Mouse (Mus musculus) CH12.LX (cell line): ENCODE data around the gene Apon. TPM values are rescaled to one million over a fixed set of nuclear protein-coding genes. Genes with fewer than 3 reads are reported as not detected.

Experiments
- DNase-seq: peaks from one replicate; pipeline ENCODE4 v3.0.0-alpha.2; 2013; ENCODE audit errors: extremely low read depth
- H3K27ac ChIP-seq: 2 replicates; pipeline ENCODE4 v1.5.1; 2012; ENCODE audit warnings: low read depth, mild to moderate bottlenecking, control low read depth, moderate library complexity; ENCODE audit not compliant: insufficient read depth
- H3K27me3 ChIP-seq: replicated peaks from 2 replicates; pipeline ENCODE3; 2012; ENCODE audit warnings: inconsistent platforms
- H3K36me3 ChIP-seq, 2 experiments: replicated peaks in 1 of 2; 2 replicates each; pipeline versions ENCODE3 to v1.6.1; 2012; ENCODE audit warnings: inconsistent platforms in 1 of 2, low read length in 1 of 2, mild to moderate bottlenecking in 1 of 2, mixed read lengths in 1 of 2, moderate library complexity in 1 of 2; ENCODE audit not compliant: control insufficient read depth in 1 of 2, insufficient read depth in 1 of 2
- H3K4me1 ChIP-seq, 2 experiments: 2 replicates each; pipeline ENCODE4 v1.6.1; 2012; ENCODE audit warnings: inconsistent platforms in 1 of 2, moderate library complexity in 1 of 2; ENCODE audit not compliant: insufficient read depth in 2 of 2, control insufficient read depth in 1 of 2
- H3K4me2 ChIP-seq: 2 replicates; pipeline ENCODE4 v1.6.1; 2012; ENCODE audit warnings: low read depth, mild to moderate bottlenecking, control low read depth; ENCODE audit not compliant: poor library complexity, insufficient read depth, severe bottlenecking
- H3K4me3 ChIP-seq, 3 experiments: fragments of 150-350 bp in 1 of 3; sonication (generic) in 1 of 3; replicated peaks in 1 of 3; 2 replicates each; pipeline versions ENCODE3 to v1.5.1; 2011 to 2012; ENCODE audit warnings: low read depth in 2 of 3, low read length in 2 of 3, mild to moderate bottlenecking in 2 of 3, moderate library complexity in 2 of 3, control low read depth in 1 of 3, improper control_type of control experiment in 1 of 3, inconsistent platforms in 1 of 3, mixed read lengths in 1 of 3; ENCODE audit not compliant: poor library complexity in 1 of 3
- H3K79me2 ChIP-seq: replicated peaks from 2 replicates; pipeline ENCODE4 v1.6.1; 2012; ENCODE audit warnings: mild to moderate bottlenecking, moderate library complexity; ENCODE audit not compliant: control insufficient read depth, poor library complexity, insufficient read depth, severe bottlenecking; ENCODE audit errors: extremely low read depth
- H3K9ac ChIP-seq: 2 replicates; pipeline ENCODE4 v1.6.1; 2012; ENCODE audit warnings: low read depth, mild to moderate bottlenecking, control low read depth, moderate library complexity; ENCODE audit not compliant: insufficient read depth
- H3K9me3 ChIP-seq: replicated peaks from 2 replicates; pipeline ENCODE3; 2012; ENCODE audit warnings: low read length, inconsistent platforms, mixed read lengths
- CHD1 ChIP-seq: IDR thresholded peaks from 2 replicates; pipeline ENCODE4 v1.6.1; 2012; ENCODE audit warnings: low read depth, low read length, improper control_type of control experiment, inconsistent platforms
- CTCF ChIP-seq, 2 experiments: IDR thresholded peaks in 1 of 2; conservative IDR thresholded peaks in 1 of 2; 2 replicates each; pipeline ENCODE4 v1.5.1; 2011 to 2012; ENCODE audit warnings: low read depth in 2 of 2, low read length in 2 of 2, improper control_type of control experiment in 1 of 2, inconsistent platforms in 1 of 2, mild to moderate bottlenecking in 1 of 2, moderate library complexity in 1 of 2
- HCFC1 ChIP-seq: IDR thresholded peaks from 2 replicates; pipeline ENCODE4 v1.6.1; 2012; ENCODE audit warnings: low read depth, mild to moderate bottlenecking, inconsistent platforms, low read length, improper control_type of control experiment
- MAFK ChIP-seq: IDR thresholded peaks from 2 replicates; pipeline ENCODE4 v1.6.1; 2011; ENCODE audit warnings: low read length, improper control_type of control experiment; ENCODE audit not compliant: insufficient replicate concordance
- MAZ ChIP-seq: IDR thresholded peaks from 2 replicates; pipeline ENCODE4 v1.6.1; 2012; ENCODE audit warnings: low read depth, mild to moderate bottlenecking, inconsistent platforms, low read length, improper control_type of control experiment, moderate library complexity
- POLR2AphosphoS2 ChIP-seq: IDR thresholded peaks from 2 replicates; pipeline ENCODE4 v1.6.1; 2011; ENCODE audit warnings: low read depth, low read length, improper control_type of control experiment
- RAD21 ChIP-seq: IDR thresholded peaks from 2 replicates; pipeline ENCODE4 v1.6.1; 2011; ENCODE audit warnings: low read depth, mild to moderate bottlenecking, low read length, improper control_type of control experiment, moderate library complexity
- RCOR1 ChIP-seq: conservative IDR thresholded peaks from 2 replicates; pipeline ENCODE4 v1.6.1; 2012; ENCODE audit warnings: low read depth, mild to moderate bottlenecking, inconsistent platforms, low read length, improper control_type of control experiment
- SIN3A ChIP-seq: IDR thresholded peaks from 2 replicates; pipeline ENCODE4 v1.6.1; 2012; ENCODE audit warnings: low read length, improper control_type of control experiment, inconsistent platforms
- USF1 ChIP-seq: IDR thresholded peaks from 2 replicates; pipeline ENCODE4 v1.6.1; 2014; ENCODE audit warnings: low read depth, mild to moderate bottlenecking, inconsistent platforms, low read length, improper control_type of control experiment
- USF2 ChIP-seq: conservative IDR thresholded peaks from 2 replicates; pipeline ENCODE4 v1.6.1; 2011; ENCODE audit warnings: low read depth, low read length, improper control_type of control experiment
- ZC3H11A ChIP-seq: IDR thresholded peaks from 2 replicates; pipeline ENCODE4 v1.6.1; 2012; ENCODE audit warnings: low read depth, mild to moderate bottlenecking, inconsistent platforms, low read length, improper control_type of control experiment
- dilution Hi-C: fragments of 300-500 bp; cut with MboI; formaldehyde crosslinking; loops from 2 replicates; pipeline ENCODE4 v1.14.3; 2020; ENCODE audit warnings: low sequenced_read_pairs; ENCODE audit not compliant: extremely low pct_unique_long_range_greater_than_20kb, extremely low pct_ligation_motif_present
- in situ Hi-C: fragments of 300-500 bp; cut with MboI; formaldehyde crosslinking; loops from 3 replicates; pipeline ENCODE4 v1.14.3; 2019; ENCODE audit warnings: low sequenced_read_pairs, low pct_ligation_motif_present, low pct_unique_long_range_greater_than_20kb, mixed read lengths
- polyA plus RNA-seq: library from polyadenylated mRNA; unstranded; fragments of >175 nt; gene quantifications from 2 replicates; pipeline ENCODE4 v1.2.1, GENCODE M21; 2012; ENCODE audit warnings: low read depth; ENCODE audit not compliant: insufficient read length
- total RNA-seq, 2 experiments: library from RNA; depleted of rRNA; stranded (reverse); fragments of 300-350 nt in 1 of 2; fragments of >200 nt in 1 of 2; gene quantifications; 2 replicates each; pipeline ENCODE4 v1.2.3; 2012 to 2014

Gene Apon
- total and polyA plus RNA-seq, 3 experiments: 0.30 to 0.80 (median 0.62) TPM

GRCm38 (mm10) chr10:128270866-128271265, 17.0 kb downstream of the Apon start:
- DNase-seq: peak; percentile 34
- Histone ChIP-seq H3K36me3 (peaks cover 0 to 15% of the 10 kb centered on the region in 2 experiments), H3K27me3 (no peaks in the 10 kb centered on the region), H3K27ac (no peak overlapping the region), H3K4me2 (peak overlapping the region; percentile 19), H3K9ac (peak overlapping the region; percentile 48), H3K79me2 (peaks cover 3% of the 10 kb centered on the region), H3K4me1 (peaks cover 5 to 21% of the 10 kb centered on the region in 2 experiments; a peak in 2 of 4 replicates), H3K4me3 (peak overlapping the region; percentile 74 to 89 (median 88)), H3K9me3 (no peaks in the 10 kb centered on the region)
- no peak for TF ChIP-seq ZC3H11A
- no peak for TF ChIP-seq POLR2AphosphoS2
- TF ChIP-seq MAZ: no peak
- TF ChIP-seq MAFK: no peak
- no peak for TF ChIP-seq SIN3A
- 0 out of 4 replicates have a peak, but pooled peaks of 1 of the 2 experiments have one; percentile 10 for TF ChIP-seq CTCF (conservative IDR thresholded peaks at IDR 0.05 in 1 of 2, IDR thresholded peaks at IDR 0.05 in 1 of 2; ENCODE audit: low read depth in 2 of 2, low read length in 2 of 2)
- dilution Hi-C loops: no loop called here
- in situ Hi-C loops: no loop called here

- H3K4me1 ChIP-seq: peaks cover 5 to 21% of the 10 kb centered on the region in 2 experiments; a peak in 2 of 4 replicates
- no peak overlapping the region for H3K4me2 ChIP-seq
- DNase-seq: no peak
- no peaks in the 10 kb centered on the region for H3K27me3 ChIP-seq
- H3K9me3 ChIP-seq: no peaks in the 10 kb centered on the region
- dilution Hi-C loops: no loop called here
- TF ChIP-seq USF1 (peak; percentile 39; the same call in 1 of the 2 replicates), HCFC1 (no peak), RCOR1 (no peak), RAD21 (peak; percentile 22), CHD1 (no peak), CTCF (conservative IDR thresholded peaks at IDR 0.05 in 1 of 2, IDR thresholded peaks at IDR 0.05 in 1 of 2; ENCODE audit: low read depth in 2 of 2, low read length in 2 of 2) (peak in 1 of 2 experiments; percentile 48; a peak in 2 of 4 replicates), USF2 (peak; percentile 22; the same call in 1 of the 2 replicates), POLR2AphosphoS2 (no peak), MAFK (no peak)
- H3K79me2 ChIP-seq: peaks cover 3% of the 10 kb centered on the region
- no peak overlapping the region for H3K9ac ChIP-seq
- no peak overlapping the region for H3K4me3 ChIP-seq
- H3K27ac ChIP-seq: no peak overlapping the region
- in situ Hi-C loops: no loop called here
- H3K36me3 ChIP-seq: peaks cover 4 to 24% of the 10 kb centered on the region in 2 experiments
Measured at GRCm38 (mm10) chr10:128271883-128272282, 18.0 kb downstream of the Apon start.
